Mouse (Mus musculus): ENCODE measurements around the gene Cd9.

DNA sequence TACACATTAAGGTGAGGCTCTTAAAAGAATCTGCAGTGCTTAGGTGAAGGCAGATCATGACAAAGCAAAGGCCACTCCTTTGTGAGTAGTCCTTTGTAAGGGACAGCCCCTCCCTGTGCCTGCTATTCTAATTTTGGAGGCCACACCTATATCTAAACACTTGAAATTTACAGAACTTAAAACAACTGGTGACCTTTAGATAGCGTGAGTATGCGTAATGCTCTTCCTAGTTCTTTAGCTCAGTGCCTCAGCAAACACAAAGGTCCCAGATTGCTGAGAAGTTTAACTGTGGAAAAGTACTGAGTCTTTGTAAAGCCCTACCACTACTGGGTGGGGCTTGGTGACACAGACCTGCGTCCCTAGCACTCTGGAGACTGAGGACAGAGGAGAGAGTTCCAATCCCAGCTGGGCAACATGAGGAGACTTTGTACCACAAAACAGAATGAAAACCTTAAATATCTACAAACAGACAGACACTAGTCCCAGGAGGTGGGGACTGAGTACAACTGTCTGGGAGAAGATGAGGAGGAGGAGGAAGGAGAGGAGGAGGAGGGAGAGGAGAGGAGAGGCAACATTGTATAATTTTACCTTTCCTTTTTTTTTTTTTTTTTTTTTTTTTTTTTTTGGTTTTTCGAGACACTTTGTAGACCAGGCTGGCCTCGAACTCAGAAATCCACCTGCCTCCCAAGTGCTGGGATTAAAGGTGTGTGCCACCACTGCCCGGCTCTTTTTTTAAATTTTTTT is 60.7 kb downstream of the Cd9 start:
- TF ChIP-seq GATA1 (IDR thresholded peaks at IDR 0.05; ENCODE audit: borderline replicate concordance, low read length) (no peak), FLI1 (IDR thresholded peaks at IDR 0.05; ENCODE audit: low read length) (no peak)
